Mouse (Mus musculus): Measurements from ENCODE around the gene Camk1d.

GRCm38 (mm10) chr2:5529992-5530391 lies 184.3 kb downstream of the Camk1d start:
- TF ChIP-seq CTCF (IDR thresholded peaks at IDR 0.05; ENCODE audit: low read depth, low read length) = no peak
- no peak for TF ChIP-seq POLR2A (IDR thresholded peaks at IDR 0.05; ENCODE audit: extremely low read depth, insufficient read depth, low read length)
